Mouse (Mus musculus) CH12.LX (cell line): ENCODE data around the gene Tmem258. TPM values are rescaled to one million over a fixed set of nuclear protein-coding genes. Genes with fewer than 3 reads are reported as not detected.

Experiments used
- DNase-seq: peaks from one replicate; pipeline ENCODE4 v3.0.0-alpha.2; 2013; ENCODE audit errors: extremely low read depth
- H3K27ac ChIP-seq: 2 replicates; pipeline ENCODE4 v1.5.1; 2012; ENCODE audit warnings: low read depth, mild to moderate bottlenecking, control low read depth, moderate library complexity; ENCODE audit not compliant: insufficient read depth
- H3K27me3 ChIP-seq: replicated peaks from 2 replicates; pipeline ENCODE3; 2012; ENCODE audit warnings: inconsistent platforms
- H3K36me3 ChIP-seq, 2 experiments: replicated peaks in 1 of 2; 2 replicates each; pipeline versions ENCODE3 to v1.6.1; 2012; ENCODE audit warnings: inconsistent platforms in 1 of 2, low read length in 1 of 2, mild to moderate bottlenecking in 1 of 2, mixed read lengths in 1 of 2, moderate library complexity in 1 of 2; ENCODE audit not compliant: control insufficient read depth in 1 of 2, insufficient read depth in 1 of 2
- H3K4me1 ChIP-seq, 2 experiments: 2 replicates each; pipeline ENCODE4 v1.6.1; 2012; ENCODE audit warnings: inconsistent platforms in 1 of 2, moderate library complexity in 1 of 2; ENCODE audit not compliant: insufficient read depth in 2 of 2, control insufficient read depth in 1 of 2
- H3K4me2 ChIP-seq: 2 replicates; pipeline ENCODE4 v1.6.1; 2012; ENCODE audit warnings: low read depth, mild to moderate bottlenecking, control low read depth; ENCODE audit not compliant: poor library complexity, insufficient read depth, severe bottlenecking
- H3K4me3 ChIP-seq, 3 experiments: fragments of 150-350 bp in 1 of 3; sonication (generic) in 1 of 3; replicated peaks in 1 of 3; 2 replicates each; pipeline versions ENCODE3 to v1.5.1; 2011 to 2012; ENCODE audit warnings: low read depth in 2 of 3, low read length in 2 of 3, mild to moderate bottlenecking in 2 of 3, moderate library complexity in 2 of 3, control low read depth in 1 of 3, improper control_type of control experiment in 1 of 3, inconsistent platforms in 1 of 3, mixed read lengths in 1 of 3; ENCODE audit not compliant: poor library complexity in 1 of 3
- H3K79me2 ChIP-seq: replicated peaks from 2 replicates; pipeline ENCODE4 v1.6.1; 2012; ENCODE audit warnings: mild to moderate bottlenecking, moderate library complexity; ENCODE audit not compliant: control insufficient read depth, poor library complexity, insufficient read depth, severe bottlenecking; ENCODE audit errors: extremely low read depth
- H3K9ac ChIP-seq: 2 replicates; pipeline ENCODE4 v1.6.1; 2012; ENCODE audit warnings: low read depth, mild to moderate bottlenecking, control low read depth, moderate library complexity; ENCODE audit not compliant: insufficient read depth
- H3K9me3 ChIP-seq: replicated peaks from 2 replicates; pipeline ENCODE3; 2012; ENCODE audit warnings: low read length, inconsistent platforms, mixed read lengths
- EP300 ChIP-seq: IDR thresholded peaks from 2 replicates; pipeline ENCODE4 v1.6.1; 2011; ENCODE audit warnings: low read length, improper control_type of control experiment
- MAFK ChIP-seq: IDR thresholded peaks from 2 replicates; pipeline ENCODE4 v1.6.1; 2011; ENCODE audit warnings: low read length, improper control_type of control experiment; ENCODE audit not compliant: insufficient replicate concordance
- MAX ChIP-seq: IDR thresholded peaks from 2 replicates; pipeline ENCODE4 v1.6.1; 2011; ENCODE audit warnings: low read length, improper control_type of control experiment
- MXI1 ChIP-seq: IDR thresholded peaks from 2 replicates; pipeline ENCODE4 v1.6.1; 2011; ENCODE audit warnings: mild to moderate bottlenecking, low read depth, low read length, improper control_type of control experiment
- PAX5 ChIP-seq: IDR thresholded peaks from 2 replicates; pipeline ENCODE4 v1.6.1; 2012; ENCODE audit warnings: low read length, inconsistent platforms, mixed read lengths
- RAD21 ChIP-seq: IDR thresholded peaks from 2 replicates; pipeline ENCODE4 v1.6.1; 2011; ENCODE audit warnings: low read depth, mild to moderate bottlenecking, low read length, improper control_type of control experiment, moderate library complexity
- SIN3A ChIP-seq: IDR thresholded peaks from 2 replicates; pipeline ENCODE4 v1.6.1; 2012; ENCODE audit warnings: low read length, improper control_type of control experiment, inconsistent platforms
- USF2 ChIP-seq: conservative IDR thresholded peaks from 2 replicates; pipeline ENCODE4 v1.6.1; 2011; ENCODE audit warnings: low read depth, low read length, improper control_type of control experiment
- ZC3H11A ChIP-seq: IDR thresholded peaks from 2 replicates; pipeline ENCODE4 v1.6.1; 2012; ENCODE audit warnings: low read depth, mild to moderate bottlenecking, inconsistent platforms, low read length, improper control_type of control experiment
- dilution Hi-C: fragments of 300-500 bp; cut with MboI; formaldehyde crosslinking; loops from 2 replicates; pipeline ENCODE4 v1.14.3; 2020; ENCODE audit warnings: low sequenced_read_pairs; ENCODE audit not compliant: extremely low pct_unique_long_range_greater_than_20kb, extremely low pct_ligation_motif_present
- in situ Hi-C: fragments of 300-500 bp; cut with MboI; formaldehyde crosslinking; loops from 3 replicates; pipeline ENCODE4 v1.14.3; 2019; ENCODE audit warnings: low sequenced_read_pairs, low pct_ligation_motif_present, low pct_unique_long_range_greater_than_20kb, mixed read lengths
- polyA plus RNA-seq: library from polyadenylated mRNA; unstranded; fragments of >175 nt; gene quantifications from 2 replicates; pipeline ENCODE4 v1.2.1, GENCODE M21; 2012; ENCODE audit warnings: low read depth; ENCODE audit not compliant: insufficient read length
- total RNA-seq, 2 experiments: library from RNA; depleted of rRNA; stranded (reverse); fragments of 300-350 nt in 1 of 2; fragments of >200 nt in 1 of 2; gene quantifications; 2 replicates each; pipeline ENCODE4 v1.2.3; 2012 to 2014

Tmem258 gene
- total and polyA plus RNA-seq, 3 experiments, result 164 to 344 (median 253) TPM

DNA sequence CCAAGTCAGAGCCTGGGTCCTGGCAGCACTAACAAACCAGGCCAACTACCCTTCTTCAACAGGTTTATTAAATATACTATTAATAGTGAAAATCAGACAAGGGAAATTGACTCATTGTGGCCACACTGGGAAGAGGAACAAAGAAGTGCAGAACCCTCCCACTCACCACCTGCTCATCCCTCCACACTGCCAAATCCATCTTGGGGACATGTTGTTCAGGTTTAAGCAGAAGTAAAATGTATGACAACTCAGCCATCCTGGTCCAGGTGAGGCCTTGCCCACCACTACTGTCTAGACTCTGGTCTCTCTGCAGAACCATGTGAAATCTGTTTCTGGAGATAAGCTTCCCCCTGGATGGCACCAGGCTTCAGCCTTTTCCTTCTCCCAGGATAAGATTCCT is 32.0 kb upstream of the Tmem258 start:
- TF ChIP-seq PAX5, result no peak
- TF ChIP-seq RAD21, result no peak
- no peak for TF ChIP-seq MXI1
- peak; percentile 23; the same call in 1 of the 2 replicates for TF ChIP-seq EP300
- no peak for TF ChIP-seq MAX
- Histone ChIP-seq H3K36me3 (no peaks in the 10 kb centered on the region), H3K9ac (no peak overlapping the region), H3K4me3 (no peak overlapping the region), H3K9me3 (no peaks in the 10 kb centered on the region), H3K4me2 (no peak overlapping the region), H3K79me2 (no peaks in the 10 kb centered on the region), H3K27me3 (no peaks in the 10 kb centered on the region), H3K4me1 (peaks cover 6 to 31% of the 10 kb centered on the region in 2 experiments), H3K27ac (no peak overlapping the region)
- in situ Hi-C loops, result no loop called here
- dilution Hi-C loops, result no loop called here
- DNase-seq, result peak; percentile 46

DNA sequence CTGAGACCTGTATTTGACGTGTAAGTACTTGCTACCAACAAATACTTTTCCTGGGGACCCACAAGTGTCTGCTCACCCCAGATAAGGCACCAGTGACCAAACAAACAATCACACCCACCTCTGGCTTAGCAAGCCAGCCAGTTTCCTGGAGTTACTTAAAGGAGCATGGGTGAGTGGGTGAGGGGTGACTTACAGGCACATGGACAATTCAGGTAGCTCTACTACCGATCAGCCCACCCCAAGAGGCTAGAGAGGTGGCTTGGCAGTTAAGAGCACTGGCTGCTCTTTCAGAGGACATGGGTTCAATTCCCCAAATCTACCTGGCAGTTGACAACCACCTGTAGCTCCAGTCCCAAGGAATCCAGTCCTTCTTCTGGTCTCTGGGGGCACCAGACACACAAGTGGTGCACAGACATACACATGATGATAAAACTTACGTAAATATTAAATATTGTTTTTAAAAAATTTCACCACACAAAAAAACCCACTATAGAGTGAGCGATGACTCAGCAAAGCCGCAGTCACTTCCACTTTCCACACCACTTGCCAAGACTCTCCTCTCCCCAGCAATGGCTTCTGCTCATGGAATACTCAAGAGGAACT is 30.6 kb upstream of the Tmem258 start:
- H3K4me1 ChIP-seq, result peaks cover 9 to 31% of the 10 kb centered on the region in 2 experiments
- H3K36me3 ChIP-seq, result no peaks in the 10 kb centered on the region
- dilution Hi-C loops, result no loop called here
- no peak for DNase-seq
- H3K9me3 ChIP-seq, result peaks cover under 1% of the 10 kb centered on the region
- H3K4me3 ChIP-seq, result no peak overlapping the region
- H3K27ac ChIP-seq, result no peak overlapping the region
- TF ChIP-seq USF2, result no peak
- TF ChIP-seq MAFK, result peak; percentile 74
- no peak for TF ChIP-seq ZC3H11A
- TF ChIP-seq, all 38 proteins: peak for 1
- no peak overlapping the region for H3K9ac ChIP-seq
- no peaks in the 10 kb centered on the region for H3K27me3 ChIP-seq
- no peaks in the 10 kb centered on the region for H3K79me2 ChIP-seq
- no peak overlapping the region for H3K4me2 ChIP-seq
- in situ Hi-C loops, result no loop called here

DNA sequence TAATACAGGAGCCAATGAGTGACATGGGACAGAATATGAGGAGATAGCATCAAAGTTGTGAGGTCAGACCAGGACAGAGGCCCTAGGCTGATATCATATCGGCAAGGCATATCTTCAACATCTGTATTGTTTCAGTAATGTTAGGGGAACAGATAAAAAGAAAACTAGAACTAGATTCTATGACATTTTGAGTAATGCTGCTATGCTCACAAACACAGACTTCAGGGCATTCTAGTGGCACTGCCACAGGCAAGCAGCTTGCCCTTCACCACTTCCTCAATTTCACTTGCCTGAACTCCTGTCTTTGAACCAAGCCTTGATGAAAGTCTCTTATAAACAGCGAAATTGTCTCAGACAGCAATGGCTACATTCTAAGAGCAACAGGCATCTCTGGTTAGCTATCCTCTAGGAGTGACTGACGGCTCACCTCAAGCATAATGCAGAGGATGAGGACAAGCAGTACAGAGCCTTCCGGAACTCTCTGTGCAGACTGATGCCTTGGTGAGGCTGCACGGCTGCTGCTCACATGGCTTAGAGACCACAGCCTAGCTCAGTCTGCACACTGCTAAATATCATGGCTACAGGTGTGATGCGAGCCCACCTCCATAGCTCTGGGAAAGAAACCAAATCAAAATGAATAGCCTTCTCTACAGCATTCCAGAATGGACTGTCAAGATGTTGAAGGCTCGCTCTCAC is 29.8 kb upstream of the Tmem258 start:
- H3K79me2 ChIP-seq, result no peaks in the 10 kb centered on the region
- no peaks in the 10 kb centered on the region for H3K27me3 ChIP-seq
- in situ Hi-C loops, result no loop called here
- no peak for TF ChIP-seq MAX
- TF ChIP-seq SIN3A, result no peak
- H3K4me2 ChIP-seq, result no peak overlapping the region
- no peak overlapping the region for H3K27ac ChIP-seq
- dilution Hi-C loops, result no loop called here
- H3K9me3 ChIP-seq, result peaks cover 3% of the 10 kb centered on the region
- no peak overlapping the region for H3K9ac ChIP-seq
- no peaks in the 10 kb centered on the region for H3K36me3 ChIP-seq
- DNase-seq, result no peak
- no peak overlapping the region for H3K4me3 ChIP-seq
- peaks cover 9 to 31% of the 10 kb centered on the region in 2 experiments for H3K4me1 ChIP-seq
